In genomic region chr11:102963855-102964546, GRCm38 (mm10) we compare ENCODE assay signal across 9 mouse cellular contexts. TPM values are rescaled to one million over a fixed set of nuclear protein-coding genes. Genes with fewer than 3 reads are reported as not detected.
DNase-seq lines count a peak whose midpoint lies in the region; ATAC-seq and TF ChIP-seq lines count a peak whose summit lies in the region.
"Had no signal": no experiment of that assay in that cellular context is flagged by ENCODE, and none has a peak within 500 bp of the region (broad histone marks: within the 10 kb centered on the region; RNA-seq: fewer than 3 reads in every experiment).

No protein-coding gene starts in this region.

- no peaks in the 10 kb centered on the region for H3K9me3 ChIP-seq in lung, embryonic 16.5 days (ENCODE audit: control insufficient read depth, low read length)
- no peaks in the 10 kb centered on the region for H3K9me3 ChIP-seq in forebrain, embryonic 13.5 days (replicated peaks)
- H3K9me3 ChIP-seq in limb, embryonic 15.5 days = no peaks in the 10 kb centered on the region
- H3K9me3 ChIP-seq in stomach, embryonic 16.5 days (replicated peaks; ENCODE audit: control insufficient read depth, low read length) = no peaks in the 10 kb centered on the region
- H3K9me3 ChIP-seq: megakaryocyte, embryonic 14.5 days had no signal

- TF ChIP-seq CTCF in lung, adult 2 months (IDR thresholded peaks at IDR 0.05; ENCODE audit: insufficient read depth, low read length) = no peak

- WGBS in lung, embryonic 16.5 days = 25% methylated on average over 24 of the region's 24 CpGs
- WGBS in lung, adult 2 months = 29% methylated on average over 24 of the region's 24 CpGs
- WGBS in forebrain, embryonic 13.5 days = 13% methylated on average over 24 of the region's 24 CpGs
- WGBS in limb, embryonic 15.5 days = 19% methylated on average over 24 of the region's 24 CpGs
- WGBS in stomach, embryonic 16.5 days = 31% methylated on average over 24 of the region's 24 CpGs

- H3K36me3 ChIP-seq in lung, embryonic 16.5 days (ENCODE audit: control insufficient read depth, insufficient read depth, low read length) = no peaks in the 10 kb centered on the region
- H3K36me3 ChIP-seq in forebrain, embryonic 13.5 days (ENCODE audit: poor library complexity, severe bottlenecking) = no peaks in the 10 kb centered on the region
- no peaks in the 10 kb centered on the region for H3K36me3 ChIP-seq in limb, embryonic 15.5 days
- H3K36me3 ChIP-seq in stomach, embryonic 16.5 days (ENCODE audit: control insufficient read depth, insufficient read depth, low read length) = no peaks in the 10 kb centered on the region

- peak overlapping the region; percentile 35; the same call in 1 of the 2 replicates for H3K9ac ChIP-seq in lung, embryonic 16.5 days (ENCODE audit: low read length)
- H3K9ac ChIP-seq in forebrain, embryonic 13.5 days = peak overlapping the region; percentile 55
- H3K9ac ChIP-seq in limb, embryonic 15.5 days = no peak overlapping the region
- H3K9ac ChIP-seq in stomach, embryonic 16.5 days (ENCODE audit: low read length) = peak overlapping the region; percentile 55; the same call in 1 of the 2 replicates

- no peak overlapping the region for H3K4me3 ChIP-seq in lung, embryonic 16.5 days (ENCODE audit: low read length)
- H3K4me3 ChIP-seq in lung, adult 2 months (replicated peaks; ENCODE audit: extremely low read depth, low read depth, low read length) = no peak overlapping the region
- H3K4me3 ChIP-seq in forebrain, embryonic 13.5 days = peak overlapping the region; percentile 20; the same call in 1 of the 2 replicates
- 0 out of 2 replicates have a peak overlapping the region, but pooled peaks have one; percentile 9 for H3K4me3 ChIP-seq in limb, embryonic 15.5 days
- no peak overlapping the region for H3K4me3 ChIP-seq in stomach, embryonic 16.5 days (replicated peaks; ENCODE audit: low read length)
- H3K4me3 ChIP-seq: megakaryocyte, embryonic 14.5 days had no signal

- ATAC-seq in lung, embryonic 16.5 days (ENCODE audit: low read depth) = no peak
- ATAC-seq in forebrain, embryonic 13.5 days = peak; percentile 52; the same call in 1 of the 2 replicates
- no peak for ATAC-seq in limb, embryonic 15.5 days (ENCODE audit: insufficient number of reproducible peaks, low FRiP score, low TSS enrichment, low read depth)
- ATAC-seq in stomach, embryonic 16.5 days (ENCODE audit: insufficient read depth, low FRiP score) = no peak

- H3K4me1 ChIP-seq in lung, embryonic 16.5 days (replicated peaks; ENCODE audit: control insufficient read depth, insufficient read depth, low read length) = peaks cover 8% of the 10 kb centered on the region; the same call in 1 of the 2 replicates
- no peaks in the 10 kb centered on the region for H3K4me1 ChIP-seq in lung, adult 2 months (ENCODE audit: control insufficient read depth, insufficient read depth, low read length)
- H3K4me1 ChIP-seq in forebrain, embryonic 13.5 days = peaks cover 19% of the 10 kb centered on the region
- H3K4me1 ChIP-seq in limb, embryonic 15.5 days = peaks cover 17% of the 10 kb centered on the region
- peaks cover 11% of the 10 kb centered on the region for H3K4me1 ChIP-seq in stomach, embryonic 16.5 days (ENCODE audit: control insufficient read depth, insufficient read depth, low read length)

- H3K27me3 ChIP-seq in lung, embryonic 16.5 days (ENCODE audit: control insufficient read depth, insufficient read depth, low read depth, low read length) = no peaks in the 10 kb centered on the region; the same call in 1 of the 2 replicates
- peaks cover 13% of the 10 kb centered on the region; the same call in 1 of the 2 replicates for H3K27me3 ChIP-seq in forebrain, embryonic 13.5 days
- H3K27me3 ChIP-seq in limb, embryonic 15.5 days = peaks cover 5% of the 10 kb centered on the region; the same call in 1 of the 2 replicates
- H3K27me3 ChIP-seq in stomach, embryonic 16.5 days (ENCODE audit: control insufficient read depth, insufficient read depth, low read length) = peaks cover 5% of the 10 kb centered on the region; the same call in 1 of the 2 replicates

- DNase-seq in lung, adult 2 months = no peak
- DNase-seq in adrenal gland, postnatal 14 days = no peak
- DNase-seq in cerebellum, adult 9-10 months = no peak
- no peak for DNase-seq in lung, adult 18-20 months

- TF ChIP-seq POLR2A in lung, adult 2 months (IDR thresholded peaks at IDR 0.05; ENCODE audit: borderline replicate concordance, extremely low read depth, low read depth, low read length) = no peak

- H3K4me2 ChIP-seq in lung, embryonic 16.5 days (ENCODE audit: low read depth, low read length) = peak overlapping the region; percentile 17; the same call in 1 of the 2 replicates
- peak overlapping the region; percentile 53 for H3K4me2 ChIP-seq in forebrain, embryonic 13.5 days
- peak overlapping the region; percentile 0 for H3K4me2 ChIP-seq in limb, embryonic 15.5 days
- H3K4me2 ChIP-seq in stomach, embryonic 16.5 days (ENCODE audit: low read depth, low read length) = peak overlapping the region; percentile 16; the same call in 1 of the 2 replicates

- no peak overlapping the region for H3K27ac ChIP-seq in lung, embryonic 16.5 days (ENCODE audit: low read length)
- H3K27ac ChIP-seq in forebrain, embryonic 13.5 days = peak overlapping the region; percentile 89
- no peak overlapping the region for H3K27ac ChIP-seq in limb, embryonic 15.5 days
- H3K27ac ChIP-seq in stomach, embryonic 16.5 days (ENCODE audit: low read length) = no peak overlapping the region

RNA-seq across cellular contexts. Expression of gene C1ql1, which starts 17.5 kb away (rescaled TPM):
- 0.24 and 0.60 TPM in 2 replicates for polyA plus RNA-seq in lung, embryonic 16.5 days (2015; fragmentation: Nextera tagmentation; extraction: Ambion mirVana)
- polyA plus RNA-seq in lung, adult 2 months (2012; rRNA removed) = 0.22 TPM in 2 replicates
- 1.4 and 1.5 TPM in 2 replicates for polyA plus RNA-seq in forebrain, embryonic 13.5 days (2015; fragmentation: Nextera tagmentation; extraction: Ambion mirVana)
- 0.81 and 1.2 TPM in 2 replicates for polyA plus RNA-seq in limb, embryonic 15.5 days (2015; fragmentation: Nextera tagmentation; extraction: Ambion mirVana)
- polyA plus RNA-seq in stomach, embryonic 16.5 days (2015; fragmentation: Nextera tagmentation; extraction: Ambion mirVana) = 1.3 and 1.7 TPM in 2 replicates
- total RNA-seq in adrenal gland, postnatal 14 days (2021) = 35.3 TPM in 2 replicates

RNA-seq across cellular contexts. Expression of gene Kif18b, which starts 39.1 kb away (rescaled TPM):
- 13.7 and 14.0 TPM in 2 replicates for polyA plus RNA-seq in lung, embryonic 16.5 days (2015; fragmentation: Nextera tagmentation; extraction: Ambion mirVana)
- 0.61 and 0.99 TPM in 2 replicates for polyA plus RNA-seq in lung, adult 2 months (2012; rRNA removed)
- polyA plus RNA-seq in forebrain, embryonic 13.5 days (2015; fragmentation: Nextera tagmentation; extraction: Ambion mirVana) = 10.3 and 10.7 TPM in 2 replicates
- 8.0 and 8.4 TPM in 2 replicates for polyA plus RNA-seq in limb, embryonic 15.5 days (2015; fragmentation: Nextera tagmentation; extraction: Ambion mirVana)
- 7.3 and 8.7 TPM in 2 replicates for polyA plus RNA-seq in stomach, embryonic 16.5 days (2015; fragmentation: Nextera tagmentation; extraction: Ambion mirVana)
- 6.9 and 8.6 TPM in 2 replicates for total RNA-seq in adrenal gland, postnatal 14 days (2021)

Comparison
In these comparisons a context has a peak if more than half of its experiments do, and no peak if none do; other contexts are left out.
1. H3K4me2 ChIP-seq: peak in every context shown above with its lines; median percentile 53 in forebrain, embryonic 13.5 days; 17 in lung, embryonic 16.5 days; 16 in stomach, embryonic 16.5 days; 0 in limb, embryonic 15.5 days.
2. H3K4me3 ChIP-seq: peak in forebrain, embryonic 13.5 days (single experiment) and limb, embryonic 15.5 days (single experiment); none in lung, embryonic 16.5 days (single experiment), lung, adult 2 months (single experiment) and stomach, embryonic 16.5 days (single experiment).